Mouse (Mus musculus): ENCODE results near the gene Jazf1.

The Jazf1 gene

DNA sequence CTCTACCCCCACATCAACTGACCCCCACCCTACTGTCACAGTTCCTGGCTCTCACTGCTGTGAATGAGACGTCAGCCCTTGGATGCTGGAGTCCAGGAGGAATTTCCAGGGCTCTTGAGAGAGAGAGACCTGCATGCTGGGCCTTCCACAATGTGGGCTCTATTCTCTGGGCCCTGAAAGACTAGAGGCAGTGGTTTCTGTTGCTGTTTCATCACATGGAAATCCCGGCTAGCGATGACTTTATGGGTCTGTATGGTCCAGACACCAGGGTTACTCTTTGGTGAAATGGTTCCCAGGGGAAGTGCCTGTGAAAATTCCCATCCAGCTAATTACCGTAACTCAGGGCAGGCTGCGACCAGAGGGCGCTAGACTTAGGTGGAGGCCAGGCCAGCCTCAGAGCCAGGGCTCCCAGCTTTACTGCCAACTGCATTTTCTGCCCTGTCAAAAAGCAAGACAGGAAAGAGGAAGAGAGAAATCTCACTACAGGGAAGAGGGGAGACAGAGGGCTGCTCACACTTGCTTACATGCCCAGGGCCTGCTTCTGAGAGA is 271.1 kb downstream of the Jazf1 start:
- DNase-seq (ENCODE audit: low spot score in 2 of 2) = no peak

GRCm38 (mm10) chr6:52796691-52797090 is 271.7 kb downstream of the Jazf1 start:
- no peak for DNase-seq (ENCODE audit: low spot score in 2 of 2)

GRCm38 (mm10) chr6:52796035-52796598 is 272.3 kb downstream of the Jazf1 start:
- no peak for DNase-seq (ENCODE audit: low spot score in 2 of 2)

GRCm38 (mm10) chr6:52795029-52795841 is 273.2 kb downstream of the Jazf1 start:
- DNase-seq (ENCODE audit: low spot score in 2 of 2) = no peak

- DNase-seq (ENCODE audit: low spot score in 2 of 2) = no peak
Observed at GRCm38 (mm10) chr6:52792455-52792854, 276.0 kb downstream of the Jazf1 start.

- no peak for DNase-seq (ENCODE audit: low spot score in 2 of 2)
Observed at GRCm38 (mm10) chr6:52790781-52791180, 277.6 kb downstream of the Jazf1 start.

DNA sequence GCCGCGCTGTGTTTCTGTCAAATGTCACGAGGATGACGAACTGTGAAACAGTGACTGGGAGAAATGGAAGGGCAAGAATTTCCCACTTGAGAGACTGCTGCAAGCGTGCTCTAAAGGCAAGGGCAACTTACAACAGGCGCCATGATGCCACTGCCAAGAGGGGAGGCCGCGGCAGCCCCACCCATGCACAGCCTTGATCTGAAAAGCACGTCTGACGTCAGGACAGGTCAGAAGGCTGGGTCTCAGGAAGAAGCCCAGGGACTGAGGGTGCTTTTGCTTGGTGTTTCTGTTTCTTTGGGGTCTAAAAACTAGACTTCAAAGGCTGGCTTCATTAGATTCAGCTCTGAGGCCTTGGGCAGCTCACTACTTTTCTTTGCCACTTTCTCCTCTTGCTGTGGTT is 278.1 kb downstream of the Jazf1 start:
- DNase-seq (ENCODE audit: low spot score in 2 of 2) = no peak

GRCm38 (mm10) chr6:52779546-52779945 is 288.9 kb downstream of the Jazf1 start:
- DNase-seq (ENCODE audit: low spot score in 2 of 2) = no peak

GRCm38 (mm10) chr6:52778523-52778922 is 289.9 kb downstream of the Jazf1 start:
- no peak for DNase-seq (ENCODE audit: low spot score in 2 of 2)

DNA sequence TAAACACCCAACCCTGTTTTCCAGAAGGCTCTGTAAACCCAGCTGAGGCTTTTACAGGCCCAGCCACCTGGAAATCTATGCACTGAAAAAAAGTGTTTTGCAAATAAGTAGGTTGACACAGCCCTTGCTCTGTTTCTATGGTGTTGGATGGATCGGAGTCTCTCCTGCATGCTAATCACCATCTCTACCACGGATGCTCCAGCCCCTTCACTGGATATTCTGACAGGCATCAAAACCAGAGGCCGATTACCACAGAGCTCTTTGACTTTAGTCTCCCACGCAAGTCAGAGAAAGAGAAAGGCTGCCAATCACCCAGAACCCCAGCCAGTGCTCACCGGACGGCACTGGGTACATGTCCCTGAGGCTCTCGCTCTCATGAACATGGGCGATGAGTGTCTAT is 291.4 kb downstream of the Jazf1 start:
- no peak for DNase-seq (ENCODE audit: low spot score in 2 of 2)

- DNase-seq (ENCODE audit: low spot score in 2 of 2) = no peak
Observed at GRCm38 (mm10) chr6:52775956-52776355, 292.5 kb downstream of the Jazf1 start.

- no peak for DNase-seq (ENCODE audit: low spot score in 2 of 2)
Observed at GRCm38 (mm10) chr6:52775350-52775749, 293.1 kb downstream of the Jazf1 start.

GRCm38 (mm10) chr6:52773132-52773531 is 295.3 kb downstream of the Jazf1 start:
- DNase-seq (ENCODE audit: low spot score in 2 of 2) = no peak

DNA sequence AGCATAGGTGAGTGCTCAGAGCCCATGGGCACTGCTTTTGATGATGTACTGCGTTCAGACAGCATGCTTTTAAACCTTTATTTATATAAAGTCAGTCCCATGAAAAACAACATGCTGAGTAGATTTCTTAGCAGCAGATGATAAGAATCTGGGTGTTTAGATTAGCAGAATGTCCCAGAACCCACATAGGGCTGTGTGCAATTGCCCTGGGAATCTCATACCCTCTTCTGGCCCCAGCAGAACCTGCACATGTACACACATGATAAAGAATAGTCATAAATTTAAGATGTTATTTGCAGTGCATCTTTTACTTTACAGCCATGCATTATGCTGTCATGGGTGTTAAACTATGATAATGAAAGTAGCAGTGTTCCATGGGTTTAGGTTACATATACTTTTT is 297.6 kb downstream of the Jazf1 start:
- no peak for DNase-seq (ENCODE audit: low spot score in 2 of 2)

DNA sequence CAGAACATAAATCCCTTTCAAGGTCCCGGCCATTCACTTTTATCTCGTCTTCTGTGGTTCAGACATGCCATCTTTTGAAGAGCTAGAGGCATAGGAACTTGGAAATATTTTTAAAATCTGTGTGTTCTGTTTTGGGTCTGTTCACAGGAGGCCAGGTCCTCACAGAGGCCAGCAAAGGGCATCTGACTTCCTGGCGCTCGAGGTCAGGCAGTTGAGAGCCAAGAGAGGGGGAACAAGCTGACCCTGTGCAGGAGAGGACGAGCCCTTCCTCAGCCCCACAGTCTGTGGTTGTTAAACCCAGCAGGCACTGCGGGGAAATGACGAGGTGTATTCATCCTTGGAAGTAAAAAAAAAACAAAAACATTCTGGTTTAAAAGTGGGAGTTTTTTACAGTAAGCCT is 303.2 kb downstream of the Jazf1 start:
- no peak for DNase-seq (ENCODE audit: low spot score in 2 of 2)

- no peak for DNase-seq (ENCODE audit: low spot score in 2 of 2)
Observed at GRCm38 (mm10) chr6:52752832-52753231, 315.6 kb downstream of the Jazf1 start.

DNA sequence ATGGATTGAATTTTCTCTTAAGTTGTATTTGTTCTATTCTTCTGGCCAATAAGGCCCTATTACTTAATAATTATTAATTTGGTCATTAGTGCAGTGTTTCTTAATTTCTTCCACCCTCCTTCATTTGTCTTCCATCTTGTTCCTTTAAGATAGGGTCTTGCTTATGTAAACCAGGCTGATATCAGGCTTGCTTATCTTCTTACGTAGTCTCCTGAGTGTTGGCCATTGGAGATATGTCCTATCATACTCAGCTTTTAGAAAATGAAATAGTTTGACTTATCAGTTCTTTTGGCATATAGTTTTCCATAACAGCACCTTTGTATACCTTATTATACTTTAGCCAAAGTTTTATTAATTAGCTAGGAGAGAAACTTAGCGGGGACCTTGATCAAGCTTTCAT is 333.8 kb downstream of the Jazf1 start:
- DNase-seq (ENCODE audit: low spot score in 2 of 2) = no peak

DNA sequence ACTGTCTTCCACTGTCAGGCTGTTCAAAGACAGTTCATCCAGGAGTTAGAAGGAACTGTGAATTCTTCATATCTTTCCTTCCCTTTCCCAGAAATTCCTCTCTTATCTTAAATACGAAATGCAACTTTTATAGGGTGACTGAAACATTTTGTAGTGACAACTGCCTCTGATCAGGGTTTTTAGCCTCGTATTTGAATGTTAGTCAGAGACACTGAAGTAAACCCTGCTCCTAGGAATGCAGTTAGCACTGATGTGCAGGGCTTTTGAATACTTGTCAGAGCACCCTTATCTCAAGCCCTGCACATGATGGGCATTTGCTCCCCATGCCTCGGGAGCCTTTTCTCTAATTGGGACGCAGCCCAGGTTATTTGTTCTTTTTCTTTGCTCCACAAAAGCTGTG is 338.1 kb downstream of the Jazf1 start:
- no peak for DNase-seq (ENCODE audit: low spot score in 2 of 2)

DNA sequence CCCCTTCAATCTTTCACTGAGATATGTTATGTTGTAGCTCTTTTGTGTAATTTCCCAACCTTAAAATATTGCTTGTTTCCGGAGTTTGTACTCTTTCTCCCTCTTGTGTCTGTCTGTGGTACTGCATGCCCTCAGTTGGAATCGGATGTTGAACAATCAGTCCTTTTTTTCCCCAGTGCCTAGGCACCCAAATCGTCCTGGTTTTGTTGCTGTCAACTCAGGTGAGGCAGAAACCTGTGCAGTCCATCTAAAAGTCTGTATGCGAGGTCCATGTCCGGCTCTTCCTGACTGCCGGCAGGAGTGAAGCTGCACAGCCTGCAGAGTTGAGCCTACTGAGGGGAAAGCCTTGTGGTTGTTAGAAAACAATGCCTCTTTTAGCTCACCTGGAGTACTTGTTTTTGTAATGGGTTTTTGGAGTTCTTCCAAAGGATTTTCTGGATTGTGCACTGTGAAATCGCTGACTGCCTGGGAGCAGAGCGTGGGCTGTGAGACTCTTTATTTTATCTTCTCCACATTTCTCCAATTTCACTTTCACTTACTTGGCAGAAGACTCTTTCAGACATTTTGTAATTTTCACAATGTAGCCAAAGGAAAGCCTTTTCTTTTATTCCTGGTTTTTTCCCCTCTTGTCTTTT is 343.5 kb downstream of the Jazf1 start:
- DNase-seq (ENCODE audit: low spot score in 2 of 2) = peak; percentile 36 to 56

All from frontal cortex, postnatal 25 days (tissue).